Mouse (Mus musculus): ENCODE measurements around the gene Acmsd. TPM values are rescaled to one million over a fixed set of nuclear protein-coding genes. Genes with fewer than 3 reads are reported as not detected.
A peak's percentile ranks its signal among the peaks of the same experiment; 100 is the strongest.

Gene Acmsd
- total RNA-seq, 1 experiment from 2014 or later = 3.8 TPM

- peak in 1 of 2 experiments; percentile 13; a peak in 2 of 4 replicates for ATAC-seq (replicated peaks in 1 of 2; ENCODE audit: insufficient read depth in 1 of 2, low FRiP score in 2 of 2, low TSS enrichment in 1 of 2, low read depth in 1 of 2, poor library complexity in 2 of 2, severe bottlenecking in 2 of 2)
Observed at GRCm38 (mm10) chr1:127773198-127773802, 44.1 kb downstream of the Acmsd start.

GRCm38 (mm10) chr1:127773803-127774500, 44.7 kb downstream of the Acmsd start, which contains the start of gene Ccnt2:
Ccnt2 (plus strand) TSS chr1:127774164.
- ATAC-seq (replicated peaks in 1 of 2; ENCODE audit: insufficient read depth in 1 of 2, low FRiP score in 2 of 2, low TSS enrichment in 1 of 2, low read depth in 1 of 2, poor library complexity in 2 of 2, severe bottlenecking in 2 of 2) = peak; percentile 92 to 97

GRCm38 (mm10) chr1:127774501-127774880, 45.3 kb downstream of the Acmsd start:
- ATAC-seq (replicated peaks in 1 of 2; ENCODE audit: insufficient read depth in 1 of 2, low FRiP score in 2 of 2, low TSS enrichment in 1 of 2, low read depth in 1 of 2, poor library complexity in 2 of 2, severe bottlenecking in 2 of 2) = 0 out of 4 replicates have a peak, but pooled peaks have one; percentile 5 to 6

GRCm38 (mm10) chr1:127775206-127775720, 46.0 kb downstream of the Acmsd start:
- ATAC-seq (replicated peaks in 1 of 2; ENCODE audit: insufficient read depth in 1 of 2, low FRiP score in 2 of 2, low TSS enrichment in 1 of 2, low read depth in 1 of 2, poor library complexity in 2 of 2, severe bottlenecking in 2 of 2) = no peak

- ATAC-seq (replicated peaks in 1 of 2; ENCODE audit: insufficient read depth in 1 of 2, low FRiP score in 2 of 2, low TSS enrichment in 1 of 2, low read depth in 1 of 2, poor library complexity in 2 of 2, severe bottlenecking in 2 of 2) = no peak
Observed at GRCm38 (mm10) chr1:127776246-127776645, 47.0 kb downstream of the Acmsd start.

GRCm38 (mm10) chr1:127778611-127779010, 49.4 kb downstream of the Acmsd start:
- no peak for ATAC-seq (replicated peaks in 1 of 2; ENCODE audit: insufficient read depth in 1 of 2, low FRiP score in 2 of 2, low TSS enrichment in 1 of 2, low read depth in 1 of 2, poor library complexity in 2 of 2, severe bottlenecking in 2 of 2)

GRCm38 (mm10) chr1:127780142-127780541, 50.9 kb downstream of the Acmsd start:
- no peak for ATAC-seq (replicated peaks in 1 of 2; ENCODE audit: insufficient read depth in 1 of 2, low FRiP score in 2 of 2, low TSS enrichment in 1 of 2, low read depth in 1 of 2, poor library complexity in 2 of 2, severe bottlenecking in 2 of 2)

- ATAC-seq (replicated peaks in 1 of 2; ENCODE audit: insufficient read depth in 1 of 2, low FRiP score in 2 of 2, low TSS enrichment in 1 of 2, low read depth in 1 of 2, poor library complexity in 2 of 2, severe bottlenecking in 2 of 2) = peak; percentile 42 to 49; a peak in 1 of 4 replicates
Observed at GRCm38 (mm10) chr1:127780849-127781248, 51.6 kb downstream of the Acmsd start.

GRCm38 (mm10) chr1:127783862-127784261, 54.6 kb downstream of the Acmsd start:
- no peak for ATAC-seq (replicated peaks in 1 of 2; ENCODE audit: insufficient read depth in 1 of 2, low FRiP score in 2 of 2, low TSS enrichment in 1 of 2, low read depth in 1 of 2, poor library complexity in 2 of 2, severe bottlenecking in 2 of 2)

- peak; percentile 72 to 74 for ATAC-seq (replicated peaks in 1 of 2; ENCODE audit: insufficient read depth in 1 of 2, low FRiP score in 2 of 2, low TSS enrichment in 1 of 2, low read depth in 1 of 2, poor library complexity in 2 of 2, severe bottlenecking in 2 of 2)
Observed at GRCm38 (mm10) chr1:127785882-127786281, 56.7 kb downstream of the Acmsd start.

- ATAC-seq (replicated peaks in 1 of 2; ENCODE audit: insufficient read depth in 1 of 2, low FRiP score in 2 of 2, low TSS enrichment in 1 of 2, low read depth in 1 of 2, poor library complexity in 2 of 2, severe bottlenecking in 2 of 2) = no peak
Observed at GRCm38 (mm10) chr1:127788943-127789342, 59.7 kb downstream of the Acmsd start.

GRCm38 (mm10) chr1:127793459-127793858, 64.2 kb downstream of the Acmsd start:
- no peak for ATAC-seq (replicated peaks in 1 of 2; ENCODE audit: insufficient read depth in 1 of 2, low FRiP score in 2 of 2, low TSS enrichment in 1 of 2, low read depth in 1 of 2, poor library complexity in 2 of 2, severe bottlenecking in 2 of 2)

GRCm38 (mm10) chr1:127795087-127795769, 66.0 kb downstream of the Acmsd start:
- no peak for ATAC-seq (replicated peaks in 1 of 2; ENCODE audit: insufficient read depth in 1 of 2, low FRiP score in 2 of 2, low TSS enrichment in 1 of 2, low read depth in 1 of 2, poor library complexity in 2 of 2, severe bottlenecking in 2 of 2)

- no peak for ATAC-seq (replicated peaks in 1 of 2; ENCODE audit: insufficient read depth in 1 of 2, low FRiP score in 2 of 2, low TSS enrichment in 1 of 2, low read depth in 1 of 2, poor library complexity in 2 of 2, severe bottlenecking in 2 of 2)
Observed at GRCm38 (mm10) chr1:127796341-127796740, 67.1 kb downstream of the Acmsd start.

- no peak for ATAC-seq (replicated peaks in 1 of 2; ENCODE audit: insufficient read depth in 1 of 2, low FRiP score in 2 of 2, low TSS enrichment in 1 of 2, low read depth in 1 of 2, poor library complexity in 2 of 2, severe bottlenecking in 2 of 2)
Observed at GRCm38 (mm10) chr1:127796752-127797151, 67.5 kb downstream of the Acmsd start.

- ATAC-seq (replicated peaks in 1 of 2; ENCODE audit: insufficient read depth in 1 of 2, low FRiP score in 2 of 2, low TSS enrichment in 1 of 2, low read depth in 1 of 2, poor library complexity in 2 of 2, severe bottlenecking in 2 of 2) = no peak
Observed at GRCm38 (mm10) chr1:127802916-127803315, 73.7 kb downstream of the Acmsd start.

- ATAC-seq (replicated peaks in 1 of 2; ENCODE audit: insufficient read depth in 1 of 2, low FRiP score in 2 of 2, low TSS enrichment in 1 of 2, low read depth in 1 of 2, poor library complexity in 2 of 2, severe bottlenecking in 2 of 2) = no peak
Observed at GRCm38 (mm10) chr1:127808671-127809070, 79.5 kb downstream of the Acmsd start.

- ATAC-seq (replicated peaks in 1 of 2; ENCODE audit: insufficient read depth in 1 of 2, low FRiP score in 2 of 2, low TSS enrichment in 1 of 2, low read depth in 1 of 2, poor library complexity in 2 of 2, severe bottlenecking in 2 of 2) = no peak
Observed at GRCm38 (mm10) chr1:127812929-127813328, 83.7 kb downstream of the Acmsd start.
